Mouse (Mus musculus) G1E (cell line): ENCODE measurements around the gene Sectm1b.

Experiments
- CTCF ChIP-seq: IDR thresholded peaks from 2 replicates; pipeline ENCODE4 v1.5.1; 2012; ENCODE audit warnings: low read depth, low read length, inconsistent platforms, mixed read lengths
- GATA1 ChIP-seq: IDR thresholded peaks from 2 replicates; pipeline ENCODE4 v1.6.1; 2012; ENCODE audit warnings: borderline replicate concordance, low read length, inconsistent platforms, mixed read lengths
- GATA2 ChIP-seq: IDR thresholded peaks from 2 replicates; pipeline ENCODE4 v1.6.1; 2012; ENCODE audit warnings: low read depth, low read length, inconsistent platforms, borderline replicate concordance
- POLR2AphosphoS5 ChIP-seq: IDR thresholded peaks from 2 replicates; pipeline ENCODE4 v1.6.1; 2012; ENCODE audit warnings: low read depth, low read length, inconsistent platforms; ENCODE audit not compliant: insufficient replicate concordance
- TAL1 ChIP-seq: conservative IDR thresholded peaks from 2 replicates; pipeline ENCODE4 v1.6.1; 2012; ENCODE audit warnings: low read depth, low read length, inconsistent platforms, mixed read lengths

DNA sequence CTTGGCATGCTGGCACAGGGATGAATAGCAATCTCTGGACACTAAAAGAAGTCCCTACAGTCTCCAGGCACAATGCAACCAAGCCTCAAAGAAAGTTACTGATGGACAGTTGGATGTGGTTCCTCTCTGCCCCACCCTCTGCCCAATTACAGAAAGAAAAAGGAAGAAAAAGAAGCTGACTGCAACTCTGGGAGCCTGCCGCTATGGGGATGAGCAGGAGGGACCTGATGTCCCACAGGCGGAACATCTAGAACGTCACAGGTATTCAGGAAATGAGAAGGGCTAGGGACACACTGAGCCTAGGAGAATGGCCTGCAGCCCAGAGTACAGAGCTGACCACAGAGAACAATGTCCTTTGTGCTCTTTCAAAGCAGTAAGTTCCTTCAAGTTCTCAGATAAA is 18.9 kb upstream of the Sectm1b start:
- TF ChIP-seq POLR2AphosphoS5 = no peak
- no peak for TF ChIP-seq CTCF
- no peak for TF ChIP-seq GATA1
- no peak for TF ChIP-seq TAL1
- no peak for TF ChIP-seq GATA2
